Mouse (Mus musculus) liver, postnatal 0 days (tissue): Measurements from ENCODE around the gene Pxn. TPM values are rescaled to one million over a fixed set of nuclear protein-coding genes. Genes with fewer than 3 reads are reported as not detected.
"Not testable (repeated sequence)": the region's sequence is repeated elsewhere in the genome, so short reads cannot be mapped to it uniquely, and the experiment has no call there.

Experiments
- ATAC-seq: fragments of 200-750 bp; cut with Nextera tagmentation; 2 replicates; pipeline ENCODE4 v1.8.0; 2017; ENCODE audit warnings: mild to moderate bottlenecking, moderate library complexity
- DNase-seq: peaks from one replicate; pipeline ENCODE4 v3.0.0-alpha.2; 2016
- H3K27ac ChIP-seq: fragments of 300-500 bp; sonication (generic); 2 replicates; pipeline ENCODE4 v1.5.1; 2014; ENCODE audit warnings: antibody characterized with exemption, moderate library complexity, mild to moderate bottlenecking, low read depth
- H3K27me3 ChIP-seq: fragments of 300-500 bp; sonication (generic); 2 replicates; pipeline ENCODE4 v1.6.1; 2014; ENCODE audit warnings: low read length, control low read depth, mixed read lengths; ENCODE audit not compliant: insufficient read depth
- H3K36me3 ChIP-seq: fragments of 300-500 bp; sonication (generic); replicated peaks from 2 replicates; pipeline ENCODE4 v1.6.1; 2014; ENCODE audit warnings: mild to moderate bottlenecking, control low read depth, low read length, moderate library complexity, mixed read lengths; ENCODE audit not compliant: insufficient read depth
- H3K4me1 ChIP-seq: fragments of 300-500 bp; sonication (generic); 2 replicates; pipeline ENCODE4 v1.6.1; 2014; ENCODE audit warnings: antibody characterized with exemption, mild to moderate bottlenecking, control low read depth; ENCODE audit not compliant: insufficient read depth
- H3K4me2 ChIP-seq: fragments of 300-500 bp; sonication (generic); 2 replicates; pipeline ENCODE4 v1.6.1; 2014; ENCODE audit warnings: low read depth, mild to moderate bottlenecking, low read length, moderate library complexity, mixed read lengths
- H3K4me3 ChIP-seq: fragments of 300-500 bp; sonication (generic); 2 replicates; pipeline ENCODE4 v1.5.1; 2014; ENCODE audit warnings: low read depth, low read length
- H3K9ac ChIP-seq: fragments of 300-500 bp; sonication (generic); replicated peaks from 2 replicates; pipeline ENCODE4 v1.6.1; 2014; ENCODE audit warnings: mild to moderate bottlenecking, moderate library complexity
- H3K9me3 ChIP-seq: fragments of 300-500 bp; sonication (generic); 2 replicates; pipeline ENCODE4 v1.6.1; 2016; ENCODE audit warnings: mild to moderate bottlenecking, control low read depth, low read length, mixed read lengths
- CTCF ChIP-seq: sonication (generic); IDR thresholded peaks from 2 replicates; pipeline ENCODE4 v1.5.1; 2016; ENCODE audit warnings: antibody characterized with exemption, low read depth
- EP300 ChIP-seq: IDR thresholded peaks from 2 replicates; pipeline ENCODE4 v1.6.1; 2016; ENCODE audit warnings: antibody characterized with exemption, low read depth, mild to moderate bottlenecking
- WGBS: fragments of 180-500 bp; shearing (Covaris S2); extraction: QIAGEN DNeasy Blood & Tissue Kit; methylation state at CpG from one replicate; pipeline ENCODE4 v1.1.7; 2014; ENCODE audit not compliant: insufficient replicate concordance; 5-methylcytosine and 5-hydroxymethylcytosine counted together
- polyA plus RNA-seq: library from polyadenylated mRNA; unstranded; fragments of >200 nt; fragmentation: Nextera tagmentation; extraction: Ambion mirVana; gene quantifications from 2 replicates; pipeline ENCODE4 v1.2.1, GENCODE M21; 2015

The Pxn gene
- polyA plus RNA-seq, 1 experiment from 2014 or later, result 14.9 TPM

- Histone ChIP-seq H3K9ac (no peak overlapping the region), H3K4me2 (no peak overlapping the region), H3K36me3 (no peaks in the 10 kb centered on the region), H3K27ac (no peak overlapping the region), H3K4me1 (peaks cover 3% of the 10 kb centered on the region), H3K27me3 (no peaks in the 10 kb centered on the region), H3K9me3 (no peaks in the 10 kb centered on the region), H3K4me3 (no peak overlapping the region)
- DNase-seq (no peak), ATAC-seq (no peak)
- 61% methylated on average over 7 of the region's 7 CpGs for WGBS
- TF ChIP-seq CTCF (no peak), EP300 (no peak)
These were observed 9.4 kb upstream of the Pxn start for GRCm38 (mm10) chr5:115497033-115497432.

DNA sequence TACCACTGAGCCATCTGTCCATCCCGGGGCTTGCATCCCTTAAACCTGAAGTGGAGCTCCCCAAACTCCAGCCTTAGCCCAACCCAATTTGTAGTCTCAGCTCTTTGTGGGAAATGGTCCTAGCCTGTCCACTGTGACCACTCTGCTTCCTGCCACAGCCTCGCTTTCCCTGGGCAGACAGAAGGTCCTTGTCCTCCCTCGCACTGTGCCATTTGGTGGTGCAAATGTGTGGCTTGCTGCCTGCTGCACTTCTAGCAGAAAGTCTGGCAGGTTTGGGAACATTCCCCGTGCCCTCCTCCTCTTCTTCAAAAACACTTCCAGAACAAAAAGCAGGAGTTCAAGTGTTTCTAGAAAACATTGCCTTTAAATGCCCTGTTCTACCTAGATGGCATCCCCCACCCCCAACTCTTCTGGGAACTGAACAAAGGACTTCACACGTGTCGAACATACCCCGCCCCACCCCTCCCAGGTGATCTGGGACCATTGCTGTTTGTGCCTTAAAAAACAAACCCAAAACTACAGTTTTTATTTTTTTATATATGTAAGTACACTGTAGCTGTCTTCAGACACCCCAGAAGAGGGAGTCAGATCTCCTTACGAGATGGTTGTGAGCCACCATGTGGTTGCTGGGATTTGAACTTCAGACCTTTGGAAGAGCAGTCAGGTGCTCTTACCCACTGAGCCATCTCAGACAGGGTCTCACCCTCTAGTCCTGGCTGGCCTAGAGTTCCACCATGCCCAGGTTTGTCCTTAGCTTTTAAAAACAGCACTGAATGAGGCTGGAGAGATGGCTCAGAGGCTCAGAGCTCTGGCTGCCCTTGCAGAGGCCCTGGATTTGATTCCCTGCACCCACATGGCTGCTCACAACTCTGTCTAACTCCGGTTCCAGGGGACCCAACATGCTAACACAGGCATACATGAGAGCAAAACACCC is 7.9 kb upstream of the Pxn start:
- 67% methylated on average over 9 of the region's 9 CpGs for WGBS

DNA sequence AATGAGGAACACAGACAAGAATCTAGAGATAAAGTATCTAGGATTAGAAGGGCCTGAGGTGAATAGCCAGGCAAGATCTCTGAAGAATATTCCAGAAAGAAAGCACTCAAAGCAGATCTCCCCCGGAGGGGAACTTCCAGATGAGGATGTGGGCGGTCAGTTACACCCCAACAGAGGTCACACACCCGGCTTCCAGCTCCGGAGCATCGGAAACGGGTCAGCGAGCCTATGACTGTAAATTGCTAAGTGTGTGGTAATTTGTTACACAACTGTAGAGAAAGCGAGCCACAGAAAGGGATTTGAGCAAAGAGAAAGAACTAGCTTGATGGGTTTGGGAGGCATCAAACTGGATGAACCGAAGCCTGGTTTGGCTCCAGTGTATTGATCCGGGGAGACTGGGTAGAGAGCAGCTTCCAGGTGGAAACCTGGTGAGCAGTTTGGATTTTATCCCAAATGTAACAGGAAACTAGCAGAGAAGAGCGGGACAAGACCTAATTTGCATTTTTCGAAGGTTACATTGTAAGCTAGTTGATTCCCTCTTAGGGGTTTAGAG is 6.0 kb upstream of the Pxn start:
- ATAC-seq, result peak; percentile 50
- H3K4me1 ChIP-seq, result no peaks in the 10 kb centered on the region; the same call in 1 of the 2 replicates
- no peak overlapping the region for H3K9ac ChIP-seq
- peak overlapping the region; percentile 66 for H3K27ac ChIP-seq
- 54% methylated on average over 12 of the region's 12 CpGs for WGBS
- peak; percentile 48; the same call in 1 of the 2 replicates for TF ChIP-seq EP300
- no peak for TF ChIP-seq CTCF
- H3K9me3 ChIP-seq, result peaks cover 2% of the 10 kb centered on the region; the same call in 1 of the 2 replicates
- peak overlapping the region; percentile 44; the same call in 1 of the 2 replicates for H3K4me2 ChIP-seq
- no peaks in the 10 kb centered on the region for H3K36me3 ChIP-seq
- H3K27me3 ChIP-seq, result no peaks in the 10 kb centered on the region
- H3K4me3 ChIP-seq, result no peak overlapping the region
- peak; percentile 50 for DNase-seq

More for the DNA sequence above, 7.9 kb upstream of the Pxn start:
- H3K27me3 ChIP-seq, result no peaks in the 10 kb centered on the region
- no peaks in the 10 kb centered on the region for H3K36me3 ChIP-seq
- ATAC-seq (no peak), DNase-seq (no peak)
- H3K27ac ChIP-seq, result no peak overlapping the region
- H3K4me2 ChIP-seq, result no peak overlapping the region
- TF ChIP-seq EP300, result no peak
- TF ChIP-seq CTCF, result no peak
- H3K9ac ChIP-seq, result no peak overlapping the region
- no peaks in the 10 kb centered on the region for H3K9me3 ChIP-seq
- H3K4me1 ChIP-seq, result no peaks in the 10 kb centered on the region; the same call in 1 of the 2 replicates
- H3K4me3 ChIP-seq, result no peak overlapping the region

DNA sequence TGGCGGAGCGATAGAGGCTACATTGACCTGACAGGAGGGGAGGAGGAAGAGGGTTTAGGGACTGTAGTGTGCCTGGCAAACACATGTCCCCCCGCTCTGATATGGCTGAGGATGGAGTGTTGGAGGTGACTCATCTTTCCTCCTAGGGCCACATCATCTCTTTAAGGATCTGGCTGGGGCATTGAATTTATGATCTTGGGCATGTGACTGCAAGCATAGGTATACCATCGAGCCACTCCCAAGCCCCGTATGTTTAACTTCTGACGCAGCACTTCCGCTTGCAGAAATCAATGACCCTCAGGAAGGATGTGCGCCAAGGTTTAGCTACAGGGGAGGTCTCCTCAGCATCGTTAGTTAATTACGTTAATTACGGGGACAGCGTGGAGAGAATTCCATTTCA is 3.4 kb upstream of the Pxn start:
- H3K4me2 ChIP-seq, result no peak overlapping the region
- H3K27ac ChIP-seq, result no peak overlapping the region
- H3K4me3 ChIP-seq, result no peak overlapping the region
- WGBS, result 53% methylated on average over 12 of the region's 12 CpGs
- H3K36me3 ChIP-seq, result no peaks in the 10 kb centered on the region
- H3K4me1 ChIP-seq, result peaks cover 12% of the 10 kb centered on the region
- TF ChIP-seq CTCF, result no peak
- TF ChIP-seq EP300, result no peak
- DNase-seq (no peak), ATAC-seq (no peak)
- H3K9ac ChIP-seq, result no peak overlapping the region
- peaks cover 2% of the 10 kb centered on the region; the same call in 1 of the 2 replicates for H3K9me3 ChIP-seq
- no peaks in the 10 kb centered on the region for H3K27me3 ChIP-seq

- H3K27me3 ChIP-seq, H3K27ac ChIP-seq, H3K4me2 ChIP-seq, DNase-seq, H3K36me3 ChIP-seq, H3K9me3 ChIP-seq, H3K9ac ChIP-seq, ATAC-seq, H3K4me3 ChIP-seq: not testable (repeated sequence)
- H3K4me1 ChIP-seq, result peaks cover 33% of the 10 kb centered on the region
- WGBS, result 69% methylated on average over 4 of the region's 4 CpGs
These were observed 859 bp upstream of the Pxn start for GRCm38 (mm10) chr5:115505617-115506016.

DNA sequence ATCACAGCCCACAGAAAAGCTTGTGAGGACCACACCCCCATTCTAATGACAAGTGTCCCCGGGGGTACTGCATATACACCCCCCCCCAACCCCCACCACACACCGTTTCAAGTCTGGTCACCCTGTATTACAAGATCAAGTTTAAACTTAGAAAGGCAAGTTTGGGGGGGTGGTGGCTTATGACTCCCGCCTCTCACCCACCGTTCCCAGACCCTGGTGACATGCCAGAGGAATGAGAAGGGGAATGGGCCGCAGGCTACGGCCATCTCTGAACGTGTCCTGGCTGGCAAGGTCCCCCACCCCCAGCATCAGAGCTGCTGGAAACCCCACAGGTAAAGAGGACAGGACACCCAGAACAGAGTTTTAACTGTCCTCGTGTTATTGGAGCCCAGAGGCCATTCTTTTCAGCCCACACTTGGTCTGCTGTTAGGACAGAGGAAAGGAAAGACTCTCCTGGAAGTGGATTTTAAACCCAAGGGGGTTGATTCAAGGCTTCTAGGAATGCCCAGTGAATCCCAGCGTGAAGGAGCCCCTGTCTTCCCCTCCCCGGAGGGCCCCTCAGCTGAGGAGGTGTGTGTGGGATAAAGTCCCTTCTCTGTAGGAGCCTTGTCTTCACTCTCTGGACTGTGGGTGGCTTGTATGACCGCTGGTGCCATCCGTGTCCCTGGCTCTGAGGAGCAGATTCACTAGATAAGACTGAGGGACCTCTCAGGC is 948 bp downstream of the Pxn start:
- H3K36me3 ChIP-seq, result no peaks in the 10 kb centered on the region; the same call in 1 of the 2 replicates
- H3K4me1 ChIP-seq, result peaks cover 39% of the 10 kb centered on the region
- no peak for DNase-seq
- peak overlapping the region; percentile 89 for H3K9ac ChIP-seq
- 6% methylated on average over 12 of the region's 12 CpGs for WGBS
- H3K27ac ChIP-seq, result peak overlapping the region; percentile 76
- TF ChIP-seq CTCF, result no peak
- no peak for TF ChIP-seq EP300
- peak overlapping the region; percentile 95 for H3K4me2 ChIP-seq
- peak overlapping the region; percentile 79 for H3K4me3 ChIP-seq
- no peaks in the 10 kb centered on the region for H3K27me3 ChIP-seq
- H3K9me3 ChIP-seq, result peaks cover 2% of the 10 kb centered on the region; the same call in 1 of the 2 replicates
- no peak for ATAC-seq
